Comparison of ENCODE assay signal across 8 mouse cellular contexts in genomic region chr7:25217653-25218395, GRCm38 (mm10). TPM values are rescaled to one million over a fixed set of nuclear protein-coding genes. Genes with fewer than 3 reads are reported as not detected.
DNase-seq lines count a peak whose midpoint lies in the region; ATAC-seq and TF ChIP-seq lines count a peak whose summit lies in the region.

No protein-coding gene starts in this region.

- no peak overlapping the region for H3K9ac ChIP-seq in CH12.LX (ENCODE audit: insufficient read depth, low read depth)
- peak overlapping the region; percentile 74 for H3K9ac ChIP-seq in intestine, embryonic 15.5 days
- no peak overlapping the region for H3K9ac ChIP-seq in lung, embryonic 16.5 days (ENCODE audit: low read length)
- H3K9ac ChIP-seq in stomach, embryonic 16.5 days (ENCODE audit: low read length): peak overlapping the region; percentile 81

- in situ Hi-C loops in CH12.LX (cut with MboI; ENCODE audit: low pct_ligation_motif_present, low pct_unique_long_range_greater_than_20kb, low sequenced_read_pairs): no loop called here

- no peak for TF ChIP-seq CTCF in CH12.LX (conservative IDR thresholded peaks at IDR 0.05 in 1 of 2, IDR thresholded peaks at IDR 0.05 in 1 of 2; ENCODE audit: low read depth in 2 of 2, low read length in 2 of 2)

- peaks cover 3 to 37% of the 10 kb centered on the region in 2 experiments; a peak in 3 of 4 replicates for H3K4me1 ChIP-seq in CH12.LX (ENCODE audit: control insufficient read depth in 1 of 2, insufficient read depth in 2 of 2)
- peaks cover 37% of the 10 kb centered on the region for H3K4me1 ChIP-seq in intestine, embryonic 15.5 days (replicated peaks)
- H3K4me1 ChIP-seq in lung, embryonic 16.5 days (replicated peaks; ENCODE audit: control insufficient read depth, insufficient read depth, low read length): peaks cover 27% of the 10 kb centered on the region
- H3K4me1 ChIP-seq in stomach, embryonic 16.5 days (ENCODE audit: control insufficient read depth, insufficient read depth, low read length): peaks cover 29% of the 10 kb centered on the region

- H3K4me2 ChIP-seq in CH12.LX (ENCODE audit: insufficient read depth, low read depth, poor library complexity, severe bottlenecking): peak overlapping the region; percentile 76; the same call in 1 of the 2 replicates
- H3K4me2 ChIP-seq in intestine, embryonic 15.5 days (replicated peaks): peak overlapping the region; percentile 95
- peak overlapping the region; percentile 85; the same call in 1 of the 2 replicates for H3K4me2 ChIP-seq in lung, embryonic 16.5 days (ENCODE audit: low read depth, low read length)
- peak overlapping the region; percentile 68 for H3K4me2 ChIP-seq in stomach, embryonic 16.5 days (ENCODE audit: low read depth, low read length)

- peaks cover 9 to 29% of the 10 kb centered on the region in 2 experiments for H3K36me3 ChIP-seq in CH12.LX (replicated peaks in 1 of 2; ENCODE audit: control insufficient read depth in 1 of 2, insufficient read depth in 1 of 2, low read length in 1 of 2)
- 0 out of 2 replicates have a peak, but pooled peaks cover 3% of the 10 kb centered on the region for H3K36me3 ChIP-seq in intestine, embryonic 15.5 days
- H3K36me3 ChIP-seq in lung, embryonic 16.5 days (ENCODE audit: control insufficient read depth, insufficient read depth, low read length): no peaks in the 10 kb centered on the region
- 0 out of 2 replicates have a peak, but pooled peaks cover 8% of the 10 kb centered on the region for H3K36me3 ChIP-seq in stomach, embryonic 16.5 days (ENCODE audit: control insufficient read depth, insufficient read depth, low read length)

- no peak for ATAC-seq in intestine, embryonic 15.5 days
- no peak for ATAC-seq in lung, embryonic 16.5 days (ENCODE audit: low read depth)
- no peak for ATAC-seq in stomach, embryonic 16.5 days (ENCODE audit: insufficient read depth, low FRiP score)

- dilution Hi-C loops in CH12.LX (cut with MboI; ENCODE audit: extremely low pct_ligation_motif_present, extremely low pct_unique_long_range_greater_than_20kb, low sequenced_read_pairs): no loop called here

- no peaks in the 10 kb centered on the region for H3K27me3 ChIP-seq in CH12.LX (replicated peaks)
- no peaks in the 10 kb centered on the region for H3K27me3 ChIP-seq in intestine, embryonic 15.5 days (replicated peaks)
- no peaks in the 10 kb centered on the region for H3K27me3 ChIP-seq in lung, embryonic 16.5 days (ENCODE audit: control insufficient read depth, insufficient read depth, low read depth, low read length)
- no peaks in the 10 kb centered on the region for H3K27me3 ChIP-seq in stomach, embryonic 16.5 days (ENCODE audit: control insufficient read depth, insufficient read depth, low read length)

- H3K79me2 ChIP-seq in CH12.LX (replicated peaks; ENCODE audit: control insufficient read depth, extremely low read depth, insufficient read depth, poor library complexity, severe bottlenecking): peaks cover 9% of the 10 kb centered on the region

- no peak for TF ChIP-seq POLR2A in CH12.LX (IDR thresholded peaks at IDR 0.05; ENCODE audit: low read depth, low read length)

- no peak overlapping the region for H3K27ac ChIP-seq in CH12.LX (ENCODE audit: insufficient read depth, low read depth)
- no peak overlapping the region for H3K27ac ChIP-seq in intestine, embryonic 15.5 days
- no peak overlapping the region for H3K27ac ChIP-seq in lung, embryonic 16.5 days (ENCODE audit: low read length)
- peak overlapping the region; percentile 88 for H3K27ac ChIP-seq in stomach, embryonic 16.5 days (ENCODE audit: low read length)

- DNase-seq in 416B (ENCODE audit: low read depth) (peak; percentile 38), CH12.LX (ENCODE audit: extremely low read depth) (no peak)
- no peak for DNase-seq in yolk sac, embryonic 10.5 days (ENCODE audit: low spot score)
- no peak for DNase-seq in layer of hippocampus, postnatal 10 days (ENCODE audit: low spot score in 2 of 2)
- DNase-seq in ovary, adult 18-20 months (ENCODE audit: low spot score): no peak

- H3K4me3 ChIP-seq in CH12.LX (replicated peaks in 1 of 3; ENCODE audit: low read depth in 2 of 3, low read length in 2 of 3, poor library complexity in 1 of 3): no peak overlapping the region
- H3K4me3 ChIP-seq in intestine, embryonic 15.5 days (replicated peaks): peak overlapping the region; percentile 80; the same call in 1 of the 2 replicates
- H3K4me3 ChIP-seq in lung, embryonic 16.5 days (ENCODE audit: low read length): no peak overlapping the region; the same call in 1 of the 2 replicates
- H3K4me3 ChIP-seq in stomach, embryonic 16.5 days (replicated peaks; ENCODE audit: low read length): peak overlapping the region; percentile 72

- no peak for TF ChIP-seq EP300 in CH12.LX (IDR thresholded peaks at IDR 0.05; ENCODE audit: low read length)

- H3K9me3 ChIP-seq in CH12.LX (replicated peaks; ENCODE audit: low read length): no peaks in the 10 kb centered on the region
- H3K9me3 ChIP-seq in intestine, embryonic 15.5 days: no peaks in the 10 kb centered on the region
- no peaks in the 10 kb centered on the region for H3K9me3 ChIP-seq in lung, embryonic 16.5 days (ENCODE audit: control insufficient read depth, low read length)
- no peaks in the 10 kb centered on the region for H3K9me3 ChIP-seq in stomach, embryonic 16.5 days (replicated peaks; ENCODE audit: control insufficient read depth, low read length)

- no peak for TF ChIP-seq RAD21 in CH12.LX (IDR thresholded peaks at IDR 0.05; ENCODE audit: low read depth, low read length)

- 60% methylated on average over 12 of the region's 12 CpGs for WGBS in intestine, embryonic 15.5 days
- 57% methylated on average over 12 of the region's 12 CpGs for WGBS in lung, embryonic 16.5 days
- WGBS in stomach, embryonic 16.5 days: 55% methylated on average over 12 of the region's 12 CpGs

TF ChIP-seq in CH12.LX, 34 proteins besides CTCF, POLR2A, EP300 and RAD21:
- no peak for TF ChIP-seq JUND (conservative IDR thresholded peaks at IDR 0.05; ENCODE audit: low read depth, low read length)
- 0 out of 2 replicates have a peak, but pooled peaks have one; percentile 6 for TF ChIP-seq MAZ (IDR thresholded peaks at IDR 0.05; ENCODE audit: low read depth, low read length)
TF ChIP-seq in CH12.LX: peak in this region for 1.

RNA-seq across cellular contexts. Expression of gene Dedd2, which starts 2.6 kb away (rescaled TPM):
- total RNA-seq in CH12.LX (2012; rRNA removed): 11.7 and 12.1 TPM in 2 replicates
- total RNA-seq in CH12.LX (2014; rRNA removed): 10.7 and 13.9 TPM in 2 replicates
- 10.2 and 10.6 TPM in 2 replicates for polyA plus RNA-seq in CH12.LX (2012; ENCODE audit: insufficient read length, low read depth)
- polyA plus RNA-seq in intestine, embryonic 15.5 days (2015; fragmentation: Nextera tagmentation; extraction: Ambion mirVana): 13.2 and 13.5 TPM in 2 replicates
- 9.0 and 9.5 TPM in 2 replicates for polyA plus RNA-seq in lung, embryonic 16.5 days (2015; fragmentation: Nextera tagmentation; extraction: Ambion mirVana)
- polyA plus RNA-seq in stomach, embryonic 16.5 days (2015; fragmentation: Nextera tagmentation; extraction: Ambion mirVana): 9.1 and 9.7 TPM in 2 replicates
- total RNA-seq in layer of hippocampus, postnatal 10 days (2021): 10 to 100 TPM; 22.2 to 26.3 TPM

RNA-seq across cellular contexts. Expression of gene Zfp526, which starts 3.4 kb away (rescaled TPM):
- total RNA-seq in CH12.LX (2012; rRNA removed) (6.5 and 7.4 TPM in 2 replicates), CH12.LX (2014; rRNA removed) (2.0 and 2.2 TPM in 2 replicates)
- 6.5 and 7.0 TPM in 2 replicates for polyA plus RNA-seq in CH12.LX (2012; ENCODE audit: insufficient read length, low read depth)
- polyA plus RNA-seq in intestine, embryonic 15.5 days (2015; fragmentation: Nextera tagmentation; extraction: Ambion mirVana): 2.6 and 2.8 TPM in 2 replicates
- polyA plus RNA-seq in lung, embryonic 16.5 days (2015; fragmentation: Nextera tagmentation; extraction: Ambion mirVana): 2.3 and 2.5 TPM in 2 replicates
- polyA plus RNA-seq in stomach, embryonic 16.5 days (2015; fragmentation: Nextera tagmentation; extraction: Ambion mirVana): 2.5 and 2.9 TPM in 2 replicates
- total RNA-seq in layer of hippocampus, postnatal 10 days (2021): 1 to 10 TPM; 7.2 to 8.4 TPM

RNA-seq across cellular contexts. Expression of gene Gsk3a, which starts 19.8 kb away (rescaled TPM):
- total RNA-seq in CH12.LX (2012; rRNA removed) (47.5 and 55.1 TPM in 2 replicates), CH12.LX (2014; rRNA removed) (44.1 and 45.8 TPM in 2 replicates)
- 72.2 and 76.1 TPM in 2 replicates for polyA plus RNA-seq in CH12.LX (2012; ENCODE audit: insufficient read length, low read depth)
- polyA plus RNA-seq in intestine, embryonic 15.5 days (2015; fragmentation: Nextera tagmentation; extraction: Ambion mirVana): 8.0 and 10.3 TPM in 2 replicates
- polyA plus RNA-seq in lung, embryonic 16.5 days (2015; fragmentation: Nextera tagmentation; extraction: Ambion mirVana): 7.1 and 8.2 TPM in 2 replicates
- polyA plus RNA-seq in stomach, embryonic 16.5 days (2015; fragmentation: Nextera tagmentation; extraction: Ambion mirVana): 5.7 and 6.3 TPM in 2 replicates
- total RNA-seq in layer of hippocampus, postnatal 10 days (2021): 100 to 1,000 TPM; 162 to 187 TPM

RNA-seq across cellular contexts. Expression of gene Erf, which starts 32.7 kb away (rescaled TPM):
- total RNA-seq in CH12.LX (2012; rRNA removed) (13.0 and 13.2 TPM in 2 replicates), CH12.LX (2014; rRNA removed) (6.1 and 7.1 TPM in 2 replicates)
- polyA plus RNA-seq in CH12.LX (2012; ENCODE audit: insufficient read length, low read depth): 15.2 and 15.4 TPM in 2 replicates
- polyA plus RNA-seq in intestine, embryonic 15.5 days (2015; fragmentation: Nextera tagmentation; extraction: Ambion mirVana): 14.8 TPM in 2 replicates
- 10.5 and 13.6 TPM in 2 replicates for polyA plus RNA-seq in lung, embryonic 16.5 days (2015; fragmentation: Nextera tagmentation; extraction: Ambion mirVana)
- 6.9 and 11.0 TPM in 2 replicates for polyA plus RNA-seq in stomach, embryonic 16.5 days (2015; fragmentation: Nextera tagmentation; extraction: Ambion mirVana)
- total RNA-seq in layer of hippocampus, postnatal 10 days (2021): 10 to 100 TPM; 38.1 to 39.5 TPM

RNA-seq across cellular contexts. Expression of gene Pou2f2, which starts 38.3 kb away (rescaled TPM):
- 28.2 and 46.1 TPM in 2 replicates for total RNA-seq in CH12.LX (2012; rRNA removed)
- total RNA-seq in CH12.LX (2014; rRNA removed): 7.3 and 8.9 TPM in 2 replicates
- 72.1 and 102 TPM in 2 replicates for polyA plus RNA-seq in CH12.LX (2012; ENCODE audit: insufficient read length, low read depth)
- polyA plus RNA-seq in intestine, embryonic 15.5 days (2015; fragmentation: Nextera tagmentation; extraction: Ambion mirVana): 1.8 TPM in 2 replicates
- polyA plus RNA-seq in lung, embryonic 16.5 days (2015; fragmentation: Nextera tagmentation; extraction: Ambion mirVana): 0.58 TPM in 2 replicates
- polyA plus RNA-seq in stomach, embryonic 16.5 days (2015; fragmentation: Nextera tagmentation; extraction: Ambion mirVana): 1.4 TPM in 2 replicates
- total RNA-seq in layer of hippocampus, postnatal 10 days (2021): 10 to 100 TPM; 10.1 to 11.3 TPM

Comparison
In these comparisons a context has a peak if more than half of its experiments do, and no peak if none do; other contexts are left out.
1. H3K4me3 ChIP-seq: peak in intestine, embryonic 15.5 days (single experiment) and stomach, embryonic 16.5 days (single experiment); none in CH12.LX (0 of 3) and lung, embryonic 16.5 days (single experiment).
2. H3K9ac ChIP-seq: peak in intestine, embryonic 15.5 days (single experiment) and stomach, embryonic 16.5 days (single experiment); none in CH12.LX (single experiment) and lung, embryonic 16.5 days (single experiment).
3. Peak in every context shown above with its lines, with median percentiles within 50 percentile points of each other: H3K4me2 ChIP-seq.